Mouse (Mus musculus) neural tube, embryonic 11.5 days (tissue): ENCODE measurements at regions not wholly inside any gene's neighbourhood (a gene's known extent, or its start where the extent isn't known, plus 50 kb on each side); places are given as distances from the start of the nearest gene placed in this dataset.

Experiments used
- ATAC-seq: fragments of 200-750 bp; cut with Nextera tagmentation; 2 replicates; pipeline ENCODE4 v1.8.0; 2017; ENCODE audit warnings: moderate number of reproducible peaks, mild to moderate bottlenecking, moderate TSS enrichment, moderate library complexity; ENCODE audit not compliant: insufficient read depth, low FRiP score, low TSS enrichment
- DNase-seq: peaks from one replicate; pipeline ENCODE4 v3.0.0-alpha.2; 2015; ENCODE audit warnings: low spot score
- H3K27ac ChIP-seq: fragments of 300-500 bp; sonication (generic); 2 replicates; pipeline ENCODE4 v1.5.1; 2014; ENCODE audit warnings: low read depth, mild to moderate bottlenecking, low read length
- H3K27me3 ChIP-seq: fragments of 300-500 bp; sonication (generic); 2 replicates; pipeline ENCODE4 v1.6.1; 2014; ENCODE audit warnings: mild to moderate bottlenecking, low read length, mixed read lengths; ENCODE audit not compliant: control insufficient read depth, insufficient read depth
- H3K36me3 ChIP-seq: fragments of 300-500 bp; sonication (generic); 2 replicates; pipeline ENCODE4 v1.6.1; 2014; ENCODE audit warnings: mild to moderate bottlenecking, low read length, moderate library complexity, mixed read lengths; ENCODE audit not compliant: control insufficient read depth, insufficient read depth
- H3K4me1 ChIP-seq: fragments of 300-500 bp; sonication (generic); 2 replicates; pipeline ENCODE4 v1.6.1; 2014; ENCODE audit warnings: low read length, mixed read lengths; ENCODE audit not compliant: control insufficient read depth, insufficient read depth
- H3K4me2 ChIP-seq: fragments of 300-500 bp; sonication (generic); 2 replicates; pipeline ENCODE4 v1.6.1; 2014; ENCODE audit warnings: low read depth, mild to moderate bottlenecking, moderate library complexity
- H3K4me3 ChIP-seq: fragments of 300-500 bp; sonication (generic); 2 replicates; pipeline ENCODE4 v1.5.1; 2014; ENCODE audit warnings: low read depth, low read length
- H3K9ac ChIP-seq: fragments of 300-500 bp; sonication (generic); 2 replicates; pipeline ENCODE4 v1.6.1; 2014; ENCODE audit warnings: mild to moderate bottlenecking, low read length
- H3K9me3 ChIP-seq: fragments of 300-500 bp; sonication (generic); 2 replicates; pipeline ENCODE4 v1.6.1; 2016; ENCODE audit warnings: low read length; ENCODE audit not compliant: control insufficient read depth
- WGBS: fragments of 180-500 bp; shearing (Covaris S2); extraction: QIAGEN DNeasy Blood & Tissue Kit; methylation state at CpG from one replicate; pipeline ENCODE4 v1.1.7; 2014; 5-methylcytosine and 5-hydroxymethylcytosine counted together

DNA sequence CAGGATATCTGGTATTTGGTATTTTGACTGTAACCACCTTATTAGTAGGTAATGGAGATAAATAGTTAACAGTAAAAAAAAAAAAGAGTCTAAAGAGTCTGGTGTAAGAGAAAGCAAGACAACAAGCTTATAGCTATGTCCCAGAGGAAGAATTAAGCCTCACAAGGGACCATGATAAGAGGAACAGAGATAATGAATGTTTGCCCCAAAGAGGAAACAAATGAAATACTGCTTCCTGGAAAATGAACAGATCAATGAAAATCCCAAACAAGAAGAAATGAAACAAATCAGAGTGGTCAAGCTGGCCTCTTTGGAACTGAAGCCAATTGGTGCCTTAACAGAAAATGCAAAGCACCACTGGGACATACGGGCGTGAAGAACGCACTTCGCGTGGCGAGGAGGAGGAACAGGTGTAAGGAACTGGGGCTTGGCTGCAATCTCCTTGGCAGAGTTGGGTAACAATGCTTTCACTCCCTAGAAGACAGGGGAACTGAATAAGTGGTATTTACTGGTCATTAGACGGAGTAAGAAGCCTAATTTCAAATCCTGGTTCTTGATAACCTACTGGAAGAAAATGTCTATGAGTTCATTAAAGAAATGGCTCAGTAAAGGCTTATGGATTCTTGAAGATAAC lies 62.2 kb upstream of the Etv6 start:
- Histone ChIP-seq H3K4me2 (no peak overlapping the region), H3K4me3 (no peak overlapping the region), H3K9ac (no peak overlapping the region), H3K4me1 (no peaks in the 10 kb centered on the region), H3K27ac (no peak overlapping the region), H3K27me3 (no peaks in the 10 kb centered on the region), H3K9me3 (no peaks in the 10 kb centered on the region), H3K36me3 (no peaks in the 10 kb centered on the region)
- DNase-seq (no peak), ATAC-seq (no peak)
- WGBS = 96% methylated on average over 7 of the region's 7 CpGs

GRCm38 (mm10) chr6:133975951-133976350 lies 59.5 kb upstream of the Etv6 start:
- H3K9me3 ChIP-seq = no peaks in the 10 kb centered on the region
- H3K9ac ChIP-seq = no peak overlapping the region
- H3K4me2 ChIP-seq = no peak overlapping the region
- H3K27me3 ChIP-seq = no peaks in the 10 kb centered on the region
- WGBS = 88% methylated on average over 1 of the region's 1 CpGs
- no peaks in the 10 kb centered on the region for H3K4me1 ChIP-seq
- no peak for DNase-seq
- H3K4me3 ChIP-seq = no peak overlapping the region
- ATAC-seq = no peak
- H3K27ac ChIP-seq = no peak overlapping the region
- H3K36me3 ChIP-seq = no peaks in the 10 kb centered on the region

GRCm38 (mm10) chr6:133976854-133977253 lies 58.6 kb upstream of the Etv6 start:
- H3K27me3 ChIP-seq = no peaks in the 10 kb centered on the region
- no peaks in the 10 kb centered on the region for H3K36me3 ChIP-seq
- H3K4me1 ChIP-seq = no peaks in the 10 kb centered on the region
- no peak overlapping the region for H3K4me3 ChIP-seq
- H3K9ac ChIP-seq = no peak overlapping the region
- H3K9me3 ChIP-seq = no peaks in the 10 kb centered on the region
- 39% methylated on average over 6 of the region's 6 CpGs for whole genome bisulfite sequencing
- no peak for DNase-seq
- no peak overlapping the region for H3K4me2 ChIP-seq
- H3K27ac ChIP-seq = no peak overlapping the region
- peak; percentile 71 for ATAC-seq

DNA sequence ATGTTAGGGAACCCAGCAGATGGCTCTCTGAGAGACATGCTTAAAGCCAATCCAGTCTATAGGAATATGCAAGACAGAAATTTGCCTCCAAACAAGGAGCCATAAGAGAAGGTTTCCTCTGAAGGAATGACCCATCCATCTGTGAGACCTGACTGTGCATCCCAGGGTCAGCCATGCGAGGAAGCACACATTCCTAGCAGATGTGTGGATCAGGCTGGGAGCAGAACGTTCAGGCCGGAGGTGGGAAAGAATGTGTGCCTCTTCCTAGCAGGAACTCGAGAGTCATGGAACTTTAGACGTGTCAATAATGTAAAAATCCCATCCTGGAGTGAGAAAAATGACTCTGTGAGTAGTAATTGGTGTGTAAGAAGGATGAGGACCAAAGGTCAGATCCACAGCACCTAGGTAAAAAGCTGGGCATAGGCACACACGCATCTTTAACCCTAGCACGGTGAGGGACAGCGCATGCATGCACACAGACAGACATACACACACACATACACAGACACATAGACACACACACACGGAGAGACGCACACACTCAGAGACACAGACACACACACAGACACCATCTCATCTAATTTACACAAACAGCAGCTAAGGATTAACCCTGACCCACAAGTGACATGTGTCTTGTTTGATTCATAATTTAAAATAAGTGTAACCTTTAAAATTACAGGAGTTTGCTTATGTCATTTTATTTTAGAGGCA lies 51.5 kb upstream of the Etv6 start:
- H3K36me3 ChIP-seq = no peaks in the 10 kb centered on the region
- DNase-seq = no peak
- H3K27ac ChIP-seq = no peak overlapping the region
- no peaks in the 10 kb centered on the region for H3K9me3 ChIP-seq
- H3K4me3 ChIP-seq = no peak overlapping the region
- no peak for ATAC-seq
- no peak overlapping the region for H3K4me2 ChIP-seq
- H3K27me3 ChIP-seq = no peaks in the 10 kb centered on the region
- no peak overlapping the region for H3K9ac ChIP-seq
- WGBS = 78% methylated on average over 10 of the region's 10 CpGs
- no peaks in the 10 kb centered on the region for H3K4me1 ChIP-seq

DNA sequence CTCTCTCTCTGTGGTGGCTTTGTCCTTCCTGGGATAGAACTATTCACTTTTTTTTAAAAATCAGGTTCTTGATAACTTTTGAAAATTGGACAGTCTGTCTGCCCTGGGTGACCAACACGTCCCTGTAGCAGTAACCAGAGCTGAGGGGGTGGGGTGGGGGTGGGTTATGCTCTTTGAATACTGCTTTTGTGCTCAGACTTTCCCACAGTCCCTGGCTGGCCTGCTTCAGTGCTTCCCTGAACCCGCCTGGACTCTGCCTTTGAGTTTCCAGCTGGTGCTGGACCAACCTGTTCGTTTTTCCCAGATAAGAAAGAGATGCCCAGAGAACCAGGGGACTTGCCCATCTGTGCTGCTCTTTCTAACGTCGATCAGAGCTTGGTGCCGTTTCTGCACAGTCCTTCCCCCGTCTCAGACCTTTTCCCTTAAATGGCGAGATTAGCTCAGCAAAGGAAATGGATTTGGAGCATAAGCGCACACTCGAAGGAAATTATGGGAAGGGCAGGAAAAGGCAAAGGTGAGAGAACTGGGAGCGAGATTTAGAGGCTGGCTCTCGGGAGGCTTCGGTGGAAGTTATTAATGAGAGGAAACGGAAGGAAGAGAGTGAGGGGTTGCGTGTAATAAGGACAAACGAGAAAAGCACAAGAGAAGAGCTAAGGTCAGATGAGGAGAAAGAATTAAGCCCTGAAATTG lies 50.7 kb upstream of the Etv6 start:
- 43% methylated on average over 16 of the region's 16 CpGs for WGBS
- no peak overlapping the region for H3K9ac ChIP-seq
- no peak overlapping the region for H3K27ac ChIP-seq
- no peaks in the 10 kb centered on the region for H3K27me3 ChIP-seq
- H3K9me3 ChIP-seq = no peaks in the 10 kb centered on the region
- no peaks in the 10 kb centered on the region for H3K4me1 ChIP-seq
- ATAC-seq (0 out of 2 replicates have a peak, but pooled peaks have one; percentile 50), DNase-seq (no peak)
- H3K4me2 ChIP-seq = no peak overlapping the region
- H3K36me3 ChIP-seq = no peaks in the 10 kb centered on the region
- H3K4me3 ChIP-seq = no peak overlapping the region
